ENCODE assay signal across 8 mouse cellular contexts in genomic region chr1:41274573-41275270, GRCm38 (mm10).
DNase-seq lines count a peak whose midpoint lies in the region; ATAC-seq and TF ChIP-seq lines count a peak whose summit lies in the region.

No protein-coding gene starts in this region.

- no peaks in the 10 kb centered on the region for H3K27me3 ChIP-seq in kidney, embryonic 14.5 days (ENCODE audit: control insufficient read depth, insufficient read depth, low read length)
- H3K27me3 ChIP-seq in heart, embryonic 14.5 days (ENCODE audit: control insufficient read depth, insufficient read depth, low read length): no peaks in the 10 kb centered on the region
- no peaks in the 10 kb centered on the region for H3K27me3 ChIP-seq in liver, postnatal 0 days (ENCODE audit: insufficient read depth, low read length)

- no peak for TF ChIP-seq EP300 in liver, postnatal 0 days (IDR thresholded peaks at IDR 0.05; ENCODE audit: low read depth)

- DNase-seq in kidney, adult 9 months: no peak
- DNase-seq in brain, embryonic 18.5 days (ENCODE audit: low read depth, low spot score): peak; percentile 49
- no peak for DNase-seq in liver, postnatal 0 days
- peak; percentile 2 for DNase-seq in yolk sac, embryonic 10.5 days (ENCODE audit: low spot score)
- DNase-seq in urinary bladder, postnatal 36 days (ENCODE audit: low spot score in 2 of 2): no peak
- no peak for DNase-seq in cerebellum, adult 9-11 months

- 13% methylated on average over 10 of the region's 10 CpGs for WGBS in kidney, embryonic 14.5 days
- WGBS in heart, embryonic 14.5 days: 3% methylated on average over 10 of the region's 10 CpGs
- 16% methylated on average over 10 of the region's 10 CpGs for WGBS in liver, postnatal 0 days (ENCODE audit: insufficient replicate concordance)

- peak overlapping the region; percentile 30 for H3K4me2 ChIP-seq in kidney, embryonic 14.5 days (replicated peaks; ENCODE audit: low read depth, low read length)
- peak overlapping the region; percentile 65 for H3K4me2 ChIP-seq in heart, embryonic 14.5 days (ENCODE audit: low read length)
- H3K4me2 ChIP-seq in liver, postnatal 0 days (ENCODE audit: low read depth, low read length): no peak overlapping the region

- no peak for ATAC-seq in kidney, embryonic 14.5 days (ENCODE audit: low FRiP score, low TSS enrichment)
- ATAC-seq in heart, embryonic 14.5 days (ENCODE audit: insufficient number of reproducible peaks, insufficient read depth, low FRiP score, low read depth): no peak
- no peak for ATAC-seq in liver, postnatal 0 days

- no peak overlapping the region for H3K27ac ChIP-seq in kidney, embryonic 14.5 days (ENCODE audit: low read depth, low read length)
- H3K27ac ChIP-seq in heart, embryonic 14.5 days (replicated peaks in 1 of 2; ENCODE audit: control insufficient read depth in 1 of 2, insufficient read depth in 1 of 2, low read depth in 2 of 2, low read length in 2 of 2): no peak overlapping the region
- no peak overlapping the region for H3K27ac ChIP-seq in liver, postnatal 0 days (ENCODE audit: low read depth)

- no peak overlapping the region for H3K9ac ChIP-seq in kidney, embryonic 14.5 days (ENCODE audit: low read depth, low read length)
- peak overlapping the region; percentile 45 for H3K9ac ChIP-seq in heart, embryonic 14.5 days (ENCODE audit: low read length)
- no peak overlapping the region for H3K9ac ChIP-seq in liver, postnatal 0 days (replicated peaks)

- H3K9me3 ChIP-seq in kidney, embryonic 14.5 days (ENCODE audit: control insufficient read depth, low read length): no peaks in the 10 kb centered on the region
- no peaks in the 10 kb centered on the region for H3K9me3 ChIP-seq in heart, embryonic 14.5 days (ENCODE audit: control insufficient read depth, low read length)
- H3K9me3 ChIP-seq in liver, postnatal 0 days (ENCODE audit: low read length): no peaks in the 10 kb centered on the region

- peak overlapping the region; percentile 13; the same call in 1 of the 2 replicates for H3K4me3 ChIP-seq in kidney, embryonic 14.5 days (ENCODE audit: low read length)
- H3K4me3 ChIP-seq in heart, embryonic 14.5 days (ENCODE audit: control insufficient read depth in 1 of 2, insufficient read depth in 1 of 2, low read depth in 1 of 2, low read length in 2 of 2): peak overlapping the region; percentile 7 to 23; a peak in 3 of 4 replicates
- H3K4me3 ChIP-seq in liver, postnatal 0 days (ENCODE audit: low read depth, low read length): no peak overlapping the region

- peak; percentile 46 for TF ChIP-seq CTCF in liver, postnatal 0 days (IDR thresholded peaks at IDR 0.05; ENCODE audit: low read depth)

- peaks cover 15% of the 10 kb centered on the region; the same call in 1 of the 2 replicates for H3K4me1 ChIP-seq in kidney, embryonic 14.5 days (ENCODE audit: control insufficient read depth, insufficient read depth, low read length)
- H3K4me1 ChIP-seq in heart, embryonic 14.5 days (ENCODE audit: control insufficient read depth in 2 of 2, insufficient read depth in 2 of 2, low read length in 2 of 2): peaks cover 4 to 8% of the 10 kb centered on the region in 2 experiments; a peak in 3 of 4 replicates
- H3K4me1 ChIP-seq in liver, postnatal 0 days (ENCODE audit: insufficient read depth): no peaks in the 10 kb centered on the region

- H3K36me3 ChIP-seq in kidney, embryonic 14.5 days (ENCODE audit: control insufficient read depth, insufficient read depth, low read length): no peaks in the 10 kb centered on the region
- H3K36me3 ChIP-seq in heart, embryonic 14.5 days (ENCODE audit: control insufficient read depth, insufficient read depth, low read length): no peaks in the 10 kb centered on the region
- no peaks in the 10 kb centered on the region for H3K36me3 ChIP-seq in liver, postnatal 0 days (replicated peaks; ENCODE audit: insufficient read depth, low read length)

Comparison
In these comparisons a context has a peak if more than half of its experiments do, and no peak if none do; other contexts are left out.
1. DNase-seq: peak in brain, embryonic 18.5 days (single experiment) and yolk sac, embryonic 10.5 days (single experiment); none in kidney, adult 9 months (single experiment), liver, postnatal 0 days (single experiment), urinary bladder, postnatal 36 days (0 of 2) and cerebellum, adult 9-11 months (single experiment).